Mouse (Mus musculus) intestine, embryonic 16.5 days (tissue): ENCODE measurements at regions not wholly inside any gene's neighbourhood (a gene's known extent, or its start where the extent isn't known, plus 50 kb on each side); places are given as distances from the start of the nearest gene placed in this dataset.

Experiments
- ATAC-seq: fragments of 200-750 bp; cut with Nextera tagmentation; 2 replicates; pipeline ENCODE4 v1.8.0; 2017; ENCODE audit warnings: moderate TSS enrichment, moderate library complexity
- H3K27ac ChIP-seq: fragments of 300-500 bp; sonication (generic); 2 replicates; pipeline ENCODE4 v1.5.1; 2014; ENCODE audit warnings: mild to moderate bottlenecking, low read length
- H3K27me3 ChIP-seq: fragments of 300-500 bp; sonication (generic); replicated peaks from 2 replicates; pipeline ENCODE4 v1.6.1; 2014; ENCODE audit warnings: low read length, control low read depth, mixed read lengths; ENCODE audit not compliant: control insufficient read depth, insufficient read depth
- H3K36me3 ChIP-seq: fragments of 300-500 bp; sonication (generic); 2 replicates; pipeline ENCODE4 v1.6.1; 2014; ENCODE audit warnings: low read length, control low read depth; ENCODE audit not compliant: control insufficient read depth, insufficient read depth
- H3K4me1 ChIP-seq: fragments of 300-500 bp; sonication (generic); 2 replicates; pipeline ENCODE4 v1.6.1; 2014; ENCODE audit warnings: low read length, control low read depth, mixed read lengths; ENCODE audit not compliant: control insufficient read depth, insufficient read depth
- H3K4me2 ChIP-seq: fragments of 300-500 bp; sonication (generic); 2 replicates; pipeline ENCODE4 v1.6.1; 2014; ENCODE audit warnings: low read depth, low read length, control low read depth
- H3K4me3 ChIP-seq: fragments of 300-500 bp; sonication (generic); 2 replicates; pipeline ENCODE4 v1.5.1; 2014; ENCODE audit warnings: mild to moderate bottlenecking, low read length
- H3K9ac ChIP-seq: fragments of 300-500 bp; sonication (generic); 2 replicates; pipeline ENCODE4 v1.6.1; 2014; ENCODE audit warnings: low read depth, low read length
- H3K9me3 ChIP-seq: fragments of 300-500 bp; sonication (generic); 2 replicates; pipeline ENCODE4 v1.6.1; 2016; ENCODE audit warnings: low read length, control low read depth; ENCODE audit not compliant: control insufficient read depth
- WGBS: fragments of 180-500 bp; shearing (Covaris S2); extraction: QIAGEN DNeasy Blood & Tissue Kit; methylation state at CpG from one replicate; pipeline ENCODE4 v1.1.7; 2014; 5-methylcytosine and 5-hydroxymethylcytosine counted together

- 59% methylated on average over 1 of the region's 1 CpGs for WGBS
- Histone ChIP-seq H3K36me3 (no peaks in the 10 kb centered on the region), H3K27me3 (0 out of 2 replicates have a peak, but pooled peaks cover 2% of the 10 kb centered on the region), H3K27ac (no peak overlapping the region), H3K9me3 (no peaks in the 10 kb centered on the region), H3K4me2 (no peak overlapping the region), H3K4me1 (peaks cover 19% of the 10 kb centered on the region), H3K4me3 (no peak overlapping the region), H3K9ac (no peak overlapping the region)
- ATAC-seq, result no peak
Measured at GRCm38 (mm10) chr14:21900516-21900915, 51.7 kb upstream of the Comtd1 start.
